Mouse (Mus musculus): ENCODE results near the gene Shc4.

GRCm38 (mm10) chr2:125637331-125637730 lies 86.6 kb downstream of the Shc4 start:
- TF ChIP-seq CTCF (IDR thresholded peaks at IDR 0.05; ENCODE audit: low read depth, low read length) (no peak), POLR2A (IDR thresholded peaks at IDR 0.05; ENCODE audit: extremely low read depth, insufficient read depth, low read length) (no peak)

All from liver, adult 2 months (tissue).